16 mouse cellular contexts compared by ENCODE assay signal in genomic region chr17:85943551-85943981, GRCm38 (mm10).
DNase-seq lines count a peak whose midpoint lies in the region; ATAC-seq and TF ChIP-seq lines count a peak whose summit lies in the region.
"Had no signal": no experiment of that assay in that cellular context is flagged by ENCODE, and none has a peak within 500 bp of the region (broad histone marks: within the 10 kb centered on the region; RNA-seq: fewer than 3 reads in every experiment).

No protein-coding gene starts in this region.

- WGBS in heart, embryonic 10.5 days, result 60% methylated on average over 14 of the region's 14 CpGs
- WGBS in hindbrain, embryonic 16.5 days, result 23% methylated on average over 14 of the region's 14 CpGs
- WGBS in neural tube, embryonic 12.5 days, result 41% methylated on average over 14 of the region's 14 CpGs

- H3K4me3 ChIP-seq in heart, embryonic 10.5 days, result no peak overlapping the region
- H3K4me3 ChIP-seq in hindbrain, embryonic 16.5 days (ENCODE audit: low read length), result no peak overlapping the region
- H3K4me3 ChIP-seq in neural tube, embryonic 12.5 days, result no peak overlapping the region
- H3K4me3 ChIP-seq: embryonic facial prominence, embryonic 15.5 days; forebrain, embryonic 13.5 days; limb, embryonic 12.5 days; liver, embryonic 15.5 days had no signal

- H3K36me3 ChIP-seq in heart, embryonic 10.5 days, result no peaks in the 10 kb centered on the region
- H3K36me3 ChIP-seq in hindbrain, embryonic 16.5 days (ENCODE audit: control insufficient read depth, insufficient read depth, low read length), result no peaks in the 10 kb centered on the region
- no peaks in the 10 kb centered on the region for H3K36me3 ChIP-seq in neural tube, embryonic 12.5 days
- H3K36me3 ChIP-seq: embryonic facial prominence, embryonic 15.5 days; limb, embryonic 12.5 days; liver, embryonic 15.5 days had no signal

- H3K4me2 ChIP-seq in hindbrain, embryonic 16.5 days (ENCODE audit: low read length), result no peak overlapping the region; the same call in 1 of the 2 replicates
- H3K4me2 ChIP-seq in neural tube, embryonic 12.5 days (replicated peaks), result 0 out of 2 replicates have a peak overlapping the region, but pooled peaks have one; percentile 9
- H3K4me2 ChIP-seq: embryonic facial prominence, embryonic 15.5 days; forebrain, embryonic 13.5 days; limb, embryonic 12.5 days; liver, embryonic 15.5 days had no signal

- H3K9ac ChIP-seq in hindbrain, embryonic 16.5 days (ENCODE audit: low read depth, low read length), result no peak overlapping the region
- no peak overlapping the region for H3K9ac ChIP-seq in neural tube, embryonic 12.5 days
- H3K9ac ChIP-seq: embryonic facial prominence, embryonic 15.5 days; forebrain, embryonic 13.5 days; limb, embryonic 12.5 days; liver, embryonic 15.5 days had no signal

- H3K27ac ChIP-seq in heart, embryonic 10.5 days, result no peak overlapping the region
- no peak overlapping the region for H3K27ac ChIP-seq in hindbrain, embryonic 16.5 days (ENCODE audit: low read depth, low read length)
- no peak overlapping the region for H3K27ac ChIP-seq in neural tube, embryonic 12.5 days
- H3K27ac ChIP-seq: embryonic facial prominence, embryonic 15.5 days; forebrain, embryonic 13.5 days; limb, embryonic 12.5 days; liver, embryonic 15.5 days had no signal

- intact Hi-C loops in heart, postnatal 14 days (cut with DNase I), result no loop called here

- no peak for TF ChIP-seq POLR2A in brain, embryonic 14.5 days (IDR thresholded peaks at IDR 0.05; ENCODE audit: borderline replicate concordance, extremely low read depth, insufficient read depth, insufficient read length, poor library complexity, severe bottlenecking)

- peak; percentile 52 for DNase-seq in heart, embryonic 10.5 days (ENCODE audit: low spot score)
- no peak for DNase-seq in heart, postnatal 14 days
- DNase-seq in brain, embryonic 14.5 days (ENCODE audit: low read depth), result peak; percentile 71
- DNase-seq in right cerebral cortex, postnatal 36 days (ENCODE audit: low spot score in 2 of 2), result no peak
- no peak for DNase-seq in right cerebral cortex, postnatal 10 days (ENCODE audit: low spot score in 2 of 2)
- no peak for DNase-seq in frontal cortex, postnatal 10 days (ENCODE audit: low spot score in 2 of 2)
- DNase-seq: adrenal gland, adult 8-10 months; cerebellum, postnatal 14 days; lung, postnatal 36 days; thymus, postnatal 4 days had no signal

- peaks cover 8% of the 10 kb centered on the region; the same call in 1 of the 2 replicates for H3K4me1 ChIP-seq in heart, embryonic 10.5 days
- no peaks in the 10 kb centered on the region; the same call in 1 of the 2 replicates for H3K4me1 ChIP-seq in hindbrain, embryonic 16.5 days (ENCODE audit: control insufficient read depth, insufficient read depth, low read depth, low read length)
- H3K4me1 ChIP-seq in neural tube, embryonic 12.5 days, result no peaks in the 10 kb centered on the region
- H3K4me1 ChIP-seq: liver, embryonic 15.5 days had no signal

- no peaks in the 10 kb centered on the region for H3K9me3 ChIP-seq in heart, embryonic 10.5 days
- H3K9me3 ChIP-seq in hindbrain, embryonic 16.5 days (ENCODE audit: control insufficient read depth, low read length), result no peaks in the 10 kb centered on the region
- no peaks in the 10 kb centered on the region for H3K9me3 ChIP-seq in neural tube, embryonic 12.5 days
- H3K9me3 ChIP-seq: embryonic facial prominence, embryonic 15.5 days; forebrain, embryonic 13.5 days; limb, embryonic 12.5 days had no signal

- H3K27me3 ChIP-seq in heart, embryonic 10.5 days (ENCODE audit: insufficient read depth, poor library complexity, severe bottlenecking), result peaks cover 36% of the 10 kb centered on the region
- no peaks in the 10 kb centered on the region for H3K27me3 ChIP-seq in hindbrain, embryonic 16.5 days (replicated peaks; ENCODE audit: control insufficient read depth, insufficient read depth, low read length)
- 0 out of 2 replicates have a peak, but pooled peaks cover 2% of the 10 kb centered on the region for H3K27me3 ChIP-seq in neural tube, embryonic 12.5 days (replicated peaks)
- H3K27me3 ChIP-seq: forebrain, embryonic 13.5 days had no signal

- peak; percentile 70; the same call in 1 of the 2 replicates for ATAC-seq in hindbrain, embryonic 16.5 days
- ATAC-seq in neural tube, embryonic 12.5 days (ENCODE audit: low FRiP score, low read depth), result peak; percentile 71
- ATAC-seq: forebrain, embryonic 13.5 days had no signal

- TF ChIP-seq CTCF in brain, embryonic 14.5 days (IDR thresholded peaks at IDR 0.05; ENCODE audit: borderline replicate concordance, extremely low read depth, insufficient read depth, insufficient read length), result peak; percentile 37; the same call in 1 of the 2 replicates

Comparison
In these comparisons a context has a peak if more than half of its experiments do, and no peak if none do; other contexts are left out.
1. DNase-seq: peak in heart, embryonic 10.5 days (single experiment) and brain, embryonic 14.5 days (single experiment); none in heart, postnatal 14 days (0 of 2), right cerebral cortex, postnatal 36 days (0 of 2), right cerebral cortex, postnatal 10 days (0 of 2) and frontal cortex, postnatal 10 days (0 of 2).